Mouse (Mus musculus) liver, adult 2 months (tissue): ENCODE measurements at regions not wholly inside any gene's neighbourhood (a gene's known extent, or its start where the extent isn't known, plus 50 kb on each side); places are given as distances from the start of the nearest gene placed in this dataset.
A peak's percentile ranks its signal among the peaks of the same experiment; 100 is the strongest.

Experiments
- DNase-seq: peaks from one replicate; pipeline ENCODE4 v3.0.0-alpha.2; 2011; ENCODE audit warnings: low read depth, low spot score; ENCODE audit errors: extremely low read depth
- H3K27ac ChIP-seq: fragments of 200-500 bp; replicated peaks from 2 replicates; pipeline ENCODE4 v1.5.1; 2012; ENCODE audit warnings: low read depth, mild to moderate bottlenecking, control low read depth, inconsistent platforms, low read length; ENCODE audit not compliant: insufficient read depth
- H3K27me3 ChIP-seq: fragments of 200-500 bp; 2 replicates; pipeline ENCODE4 v1.6.1; 2012; ENCODE audit warnings: mild to moderate bottlenecking, moderate library complexity, low read length, inconsistent platforms; ENCODE audit not compliant: control insufficient read depth, insufficient read depth
- H3K36me3 ChIP-seq: fragments of 200-500 bp; 2 replicates; pipeline ENCODE4 v1.6.1; 2012; ENCODE audit warnings: low read length, inconsistent platforms; ENCODE audit not compliant: control insufficient read depth, insufficient read depth
- H3K4me1 ChIP-seq: fragments of 200-500 bp; 2 replicates; pipeline ENCODE4 v1.6.1; 2011; ENCODE audit warnings: low read length; ENCODE audit not compliant: control insufficient read depth, insufficient read depth
- H3K4me3 ChIP-seq: fragments of 200-500 bp; 2 replicates; pipeline ENCODE4 v1.5.1; 2011; ENCODE audit warnings: low read depth, mild to moderate bottlenecking, control low read depth, low read length, moderate library complexity; ENCODE audit not compliant: insufficient read depth
- H3K79me2 ChIP-seq: fragments of 200-500 bp; 2 replicates; pipeline ENCODE4 v1.6.1; 2012; ENCODE audit warnings: inconsistent platforms, mild to moderate bottlenecking, low read length, moderate library complexity; ENCODE audit not compliant: control insufficient read depth, insufficient read depth
- H3K9ac ChIP-seq: fragments of 200-500 bp; 2 replicates; pipeline ENCODE4 v1.6.1; 2012; ENCODE audit warnings: low read depth, mild to moderate bottlenecking, control low read depth, inconsistent platforms, low read length
- CTCF ChIP-seq: fragments of 200-500 bp; IDR thresholded peaks from 2 replicates; pipeline ENCODE4 v1.5.1; 2011; ENCODE audit warnings: low read depth, low read length, control low read depth
- POLR2A ChIP-seq: fragments of 200-500 bp; IDR thresholded peaks from 2 replicates; pipeline ENCODE4 v1.6.1; 2011; ENCODE audit warnings: low read length, control low read depth; ENCODE audit not compliant: insufficient read depth; ENCODE audit errors: extremely low read depth
- WGBS: fragments of 180-500 bp; shearing (Covaris S2); methylation state at CpG from one replicate; pipeline ENCODE4 v1.1.7; 2018; 5-methylcytosine and 5-hydroxymethylcytosine counted together

- H3K4me3 ChIP-seq: no peak overlapping the region
- no peaks in the 10 kb centered on the region for H3K27me3 ChIP-seq
- no peaks in the 10 kb centered on the region for H3K36me3 ChIP-seq
- H3K79me2 ChIP-seq: no peaks in the 10 kb centered on the region
- TF ChIP-seq CTCF: no peak
- TF ChIP-seq POLR2A: no peak
- whole genome bisulfite sequencing: 37% methylated on average over 3 of the region's 3 CpGs
- H3K27ac ChIP-seq: no peak overlapping the region
- no peak overlapping the region for H3K9ac ChIP-seq
- DNase-seq: peak; percentile 58
- H3K4me1 ChIP-seq: no peaks in the 10 kb centered on the region
These were observed 183.8 kb upstream of the Fgf13 start for GRCm38 (mm10) chrX:59751680-59752079.

- H3K27ac ChIP-seq: no peak overlapping the region
- no peaks in the 10 kb centered on the region for H3K4me1 ChIP-seq
- 50% methylated on average over 2 of the region's 2 CpGs for WGBS
- no peaks in the 10 kb centered on the region for H3K36me3 ChIP-seq
- TF ChIP-seq CTCF: no peak
- TF ChIP-seq POLR2A: no peak
- H3K9ac ChIP-seq: no peak overlapping the region
- no peak overlapping the region for H3K4me3 ChIP-seq
- no peaks in the 10 kb centered on the region for H3K27me3 ChIP-seq
- H3K79me2 ChIP-seq: no peaks in the 10 kb centered on the region
- no peak for DNase-seq
These were observed 135.9 kb upstream of the Fgf13 start for GRCm38 (mm10) chrX:59703787-59704186.

DNA sequence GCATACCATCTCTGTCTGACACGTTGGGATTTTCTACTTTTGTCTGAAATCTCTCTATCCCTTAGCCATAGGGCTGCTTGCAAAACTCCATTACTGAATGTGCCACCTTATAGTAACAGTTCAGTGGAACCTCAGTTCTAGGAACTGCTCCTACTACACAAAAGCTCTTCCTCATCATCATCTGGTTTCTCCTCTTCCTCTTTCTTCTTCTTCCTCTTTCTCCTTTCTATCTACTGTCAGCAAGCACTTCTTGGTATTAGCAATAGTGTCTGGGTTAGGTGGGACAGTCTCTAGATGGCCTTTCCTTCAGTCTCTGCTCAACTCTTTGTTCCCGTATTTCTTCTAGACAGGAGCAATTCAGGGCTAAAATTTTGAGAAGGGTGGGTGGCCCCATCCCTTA is 133.2 kb upstream of the Fgf13 start:
- DNase-seq: no peak
- Histone ChIP-seq H3K4me3 (no peak overlapping the region), H3K27me3 (no peaks in the 10 kb centered on the region), H3K79me2 (no peaks in the 10 kb centered on the region), H3K4me1 (no peaks in the 10 kb centered on the region), H3K9ac (no peak overlapping the region), H3K36me3 (no peaks in the 10 kb centered on the region), H3K27ac (no peak overlapping the region)
- TF ChIP-seq CTCF (no peak), POLR2A (no peak)
- 48% methylated on average over 2 of the region's 2 CpGs for WGBS

GRCm38 (mm10) chrX:59699766-59700165 is 131.9 kb upstream of the Fgf13 start:
- DNase-seq: no peak
- Histone ChIP-seq H3K4me3 (no peak overlapping the region), H3K27me3 (no peaks in the 10 kb centered on the region), H3K9ac (no peak overlapping the region), H3K4me1 (no peaks in the 10 kb centered on the region), H3K36me3 (no peaks in the 10 kb centered on the region), H3K79me2 (no peaks in the 10 kb centered on the region), H3K27ac (no peak overlapping the region)
- no peak for TF ChIP-seq CTCF
- no peak for TF ChIP-seq POLR2A
- 90% methylated on average over 1 of the region's 1 CpGs for whole genome bisulfite sequencing

- no peak for DNase-seq
- Histone ChIP-seq H3K27ac (no peak overlapping the region), H3K4me3 (no peak overlapping the region), H3K9ac (no peak overlapping the region), H3K79me2 (no peaks in the 10 kb centered on the region), H3K36me3 (no peaks in the 10 kb centered on the region), H3K27me3 (no peaks in the 10 kb centered on the region), H3K4me1 (no peaks in the 10 kb centered on the region)
- TF ChIP-seq POLR2A (no peak), CTCF (no peak)
- WGBS: 40% methylated on average over 1 of the region's 1 CpGs
These were observed 125.2 kb upstream of the Fgf13 start for GRCm38 (mm10) chrX:59693040-59693439.

DNA sequence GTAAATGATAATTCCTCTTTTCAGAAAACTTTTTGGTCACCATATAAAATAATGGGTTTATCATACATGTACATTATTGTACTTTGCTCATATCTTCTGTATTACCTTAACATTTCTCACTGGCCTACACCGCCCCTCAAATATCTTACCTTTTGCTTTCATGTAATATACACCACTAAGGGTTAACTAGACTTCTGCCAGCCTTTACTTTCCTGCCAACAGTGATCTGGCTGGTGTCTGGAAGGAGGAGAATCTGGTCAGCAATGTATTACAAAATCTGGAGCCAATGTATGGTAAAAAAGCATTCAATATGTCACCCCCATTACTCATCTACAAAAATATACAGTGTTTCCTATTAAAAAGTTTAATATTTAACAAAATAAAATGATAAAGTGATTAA is 122.6 kb upstream of the Fgf13 start:
- WGBS: 95% methylated on average over 1 of the region's 1 CpGs
- Histone ChIP-seq H3K9ac (no peak overlapping the region), H3K27ac (no peak overlapping the region), H3K4me1 (no peaks in the 10 kb centered on the region), H3K36me3 (no peaks in the 10 kb centered on the region), H3K4me3 (no peak overlapping the region), H3K79me2 (no peaks in the 10 kb centered on the region), H3K27me3 (no peaks in the 10 kb centered on the region)
- DNase-seq: no peak
- TF ChIP-seq POLR2A (no peak), CTCF (no peak)
